Mouse (Mus musculus): ENCODE data around the gene Gsn.

Gsn gene

GRCm38 (mm10) chr2:35278371-35279210 lies 22.4 kb downstream of the Gsn start:
- peak; percentile 96 for DNase-seq (ENCODE audit: low spot score)

GRCm38 (mm10) chr2:35280001-35280400 lies 23.8 kb downstream of the Gsn start:
- no peak for DNase-seq (ENCODE audit: low spot score)

- DNase-seq (ENCODE audit: low spot score) = no peak
These were observed 26.0 kb downstream of the Gsn start for GRCm38 (mm10) chr2:35282214-35282613.

- DNase-seq (ENCODE audit: low spot score) = no peak
These were observed 27.8 kb downstream of the Gsn start for GRCm38 (mm10) chr2:35283997-35284396.

- no peak for DNase-seq (ENCODE audit: low spot score)
These were observed 29.0 kb downstream of the Gsn start for GRCm38 (mm10) chr2:35285209-35285608.

- DNase-seq (ENCODE audit: low spot score) = no peak
These were observed 30.9 kb downstream of the Gsn start for GRCm38 (mm10) chr2:35287017-35287620.

- DNase-seq (ENCODE audit: low spot score) = peak; percentile 92
These were observed 32.8 kb downstream of the Gsn start for GRCm38 (mm10) chr2:35288758-35289635.

GRCm38 (mm10) chr2:35291856-35292255 lies 35.7 kb downstream of the Gsn start:
- DNase-seq (ENCODE audit: low spot score) = peak; percentile 67

GRCm38 (mm10) chr2:35292700-35293099 lies 36.5 kb downstream of the Gsn start:
- no peak for DNase-seq (ENCODE audit: low spot score)

GRCm38 (mm10) chr2:35293291-35293690 lies 37.1 kb downstream of the Gsn start:
- DNase-seq (ENCODE audit: low spot score) = no peak

- peak; percentile 84 for DNase-seq (ENCODE audit: low spot score)
These were observed 41.6 kb downstream of the Gsn start for GRCm38 (mm10) chr2:35297703-35298332.

- no peak for DNase-seq (ENCODE audit: low spot score)
These were observed 43.3 kb downstream of the Gsn start for GRCm38 (mm10) chr2:35299437-35299836.

- DNase-seq (ENCODE audit: low spot score) = no peak
These were observed 46.1 kb downstream of the Gsn start for GRCm38 (mm10) chr2:35302049-35302885.

GRCm38 (mm10) chr2:35308166-35308565 lies 52.0 kb downstream of the Gsn start:
- peak; percentile 55 for DNase-seq (ENCODE audit: low spot score)

GRCm38 (mm10) chr2:35309906-35310493 lies 53.8 kb downstream of the Gsn start:
- DNase-seq (ENCODE audit: low spot score) = no peak

- peak; percentile 70 for DNase-seq (ENCODE audit: low spot score)
These were observed 58.1 kb downstream of the Gsn start for GRCm38 (mm10) chr2:35314300-35314699.

- DNase-seq (ENCODE audit: low spot score) = no peak
These were observed 61.4 kb downstream of the Gsn start for GRCm38 (mm10) chr2:35317604-35318003.

GRCm38 (mm10) chr2:35318405-35318804 lies 62.2 kb downstream of the Gsn start:
- no peak for DNase-seq (ENCODE audit: low spot score)

- no peak for DNase-seq (ENCODE audit: low spot score)
These were observed 64.2 kb downstream of the Gsn start for GRCm38 (mm10) chr2:35320399-35320798.

- DNase-seq (ENCODE audit: low spot score) = peak; percentile 57
These were observed 66.4 kb downstream of the Gsn start for GRCm38 (mm10) chr2:35322404-35323164.
